Comparison of ENCODE assay signal across 20 mouse cellular contexts in genomic region chr11:72438411-72438810, GRCm38 (mm10). TPM values are rescaled to one million over a fixed set of nuclear protein-coding genes. Genes with fewer than 3 reads are reported as not detected.
"Had no signal": no experiment of that assay in that cellular context is flagged by ENCODE, and none has a peak within 500 bp of the region (broad histone marks: within the 10 kb centered on the region; RNA-seq: fewer than 3 reads in every experiment).

No protein-coding gene starts in this region.

- H3K27me3 ChIP-seq: lung, embryonic 15.5 days; midbrain, embryonic 13.5 days; midbrain, embryonic 15.5 days; neural tube, embryonic 12.5 days had no signal

- DNase-seq: lung, adult 2 months; lung, postnatal 14 days; lung, postnatal 36 days; right cerebral cortex, postnatal 14 days; thymus, adult 18-20 months; thymus, postnatal 14 days; thymus, postnatal 36 days had no signal

- H3K9me3 ChIP-seq: lung, embryonic 15.5 days; megakaryocyte, embryonic 14.5 days; midbrain, embryonic 13.5 days; midbrain, embryonic 15.5 days; neural tube, embryonic 12.5 days had no signal

- H3K4me3 ChIP-seq: lung, embryonic 15.5 days; megakaryocyte, embryonic 14.5 days; midbrain, embryonic 13.5 days; midbrain, embryonic 15.5 days; neural tube, embryonic 12.5 days had no signal

- H3K27ac ChIP-seq: lung, embryonic 15.5 days; macrophage; midbrain, embryonic 13.5 days; midbrain, embryonic 15.5 days; neural tube, embryonic 12.5 days had no signal

- H3K4me2 ChIP-seq: lung, embryonic 15.5 days; midbrain, embryonic 11.5 days; midbrain, embryonic 13.5 days; midbrain, embryonic 15.5 days; neural tube, embryonic 12.5 days had no signal

- ATAC-seq: lung, postnatal 0 days; midbrain, embryonic 13.5 days; midbrain, embryonic 15.5 days had no signal

- H3K9ac ChIP-seq: lung, embryonic 15.5 days; midbrain, embryonic 13.5 days; midbrain, embryonic 15.5 days; neural tube, embryonic 12.5 days had no signal

RNA-seq across cellular contexts. Expression of gene Ggt6, which starts 3.1 kb away (rescaled TPM):
- total RNA-seq: megakaryocyte progenitor cell, adult 5-6 weeks; monocyte, adult 5-6 weeks; neutrophil, adult 5-6 weeks had no signal
- polyA plus RNA-seq: macrophage; midbrain, embryonic 11.5 days; midbrain, embryonic 13.5 days; midbrain, embryonic 15.5 days; midbrain, postnatal 0 days; neural tube, embryonic 12.5 days; neural tube, embryonic 14.5 days had no signal

RNA-seq across cellular contexts. Expression of gene Smtnl2, which starts 26.9 kb away (rescaled TPM):
- total RNA-seq: megakaryocyte progenitor cell, adult 5-6 weeks; monocyte, adult 5-6 weeks; neutrophil, adult 5-6 weeks had no signal
- polyA plus RNA-seq: macrophage had no signal

RNA-seq across cellular contexts. Expression of gene Spns2, which starts 51.3 kb away (rescaled TPM):
- polyA plus RNA-seq: macrophage had no signal
